Mouse (Mus musculus) lung, adult 2 months (tissue): ENCODE measurements around the gene Sh3bp5l. TPM values are rescaled to one million over a fixed set of nuclear protein-coding genes. Genes with fewer than 3 reads are reported as not detected.
"Not testable (repeated sequence)": the region's sequence is repeated elsewhere in the genome, so short reads cannot be mapped to it uniquely, and the experiment has no call there.

ENCODE experiments used
- DNase-seq: peaks from one replicate; pipeline ENCODE4 v3.0.0; 2022
- H3K4me1 ChIP-seq: fragments of 200-500 bp; 2 replicates; pipeline ENCODE4 v1.6.1; 2011; ENCODE audit warnings: low read length; ENCODE audit not compliant: control insufficient read depth, insufficient read depth
- H3K4me3 ChIP-seq: fragments of 200-500 bp; replicated peaks from 2 replicates; pipeline ENCODE3; 2011; ENCODE audit warnings: low read depth, mild to moderate bottlenecking, control low read depth, low read length; ENCODE audit errors: extremely low read depth
- CTCF ChIP-seq: fragments of 200-500 bp; IDR thresholded peaks from 2 replicates; pipeline ENCODE4 v1.5.1; 2011; ENCODE audit warnings: mild to moderate bottlenecking, low read length, control low read depth; ENCODE audit not compliant: insufficient read depth
- POLR2A ChIP-seq: fragments of 200-500 bp; IDR thresholded peaks from 2 replicates; pipeline ENCODE4 v1.6.1; 2011; ENCODE audit warnings: low read depth, mild to moderate bottlenecking, control low read depth, low read length, borderline replicate concordance; ENCODE audit errors: extremely low read depth
- WGBS: fragments of 180-500 bp; shearing (Covaris S2); methylation state at CpG from one replicate; pipeline ENCODE4 v1.1.7; 2018; 5-methylcytosine and 5-hydroxymethylcytosine counted together
- polyA plus RNA-seq: library from polyadenylated mRNA; depleted of rRNA; stranded (reverse); fragments of >200 nt; gene quantifications from 2 replicates; pipeline ENCODE4 v1.2.3, GENCODE M21; 2012

Gene Sh3bp5l
- polyA plus RNA-seq, 1 experiment = 36.5 TPM

- no peaks in the 10 kb centered on the region for H3K4me1 ChIP-seq
- WGBS = 82% methylated on average over 4 of the region's 4 CpGs
- no peak overlapping the region for H3K4me3 ChIP-seq
- DNase-seq = no peak
- TF ChIP-seq CTCF = no peak
- no peak for TF ChIP-seq POLR2A
Observed at GRCm38 (mm10) chr11:58346745-58347144, 16.2 kb downstream of the Sh3bp5l start.

GRCm38 (mm10) chr11:58350628-58351027 lies 20.1 kb downstream of the Sh3bp5l start:
- no peak for DNase-seq
- no peak for TF ChIP-seq POLR2A
- no peak for TF ChIP-seq CTCF
- Histone ChIP-seq H3K4me3 (no peak overlapping the region), H3K4me1 (no peaks in the 10 kb centered on the region)
- 78% methylated on average over 4 of the region's 4 CpGs for WGBS

- Histone ChIP-seq H3K4me3 (no peak overlapping the region), H3K4me1 (no peaks in the 10 kb centered on the region)
- no peak for DNase-seq
- 72% methylated on average over 5 of the region's 5 CpGs for WGBS
- TF ChIP-seq CTCF (no peak), POLR2A (no peak)
Observed at GRCm38 (mm10) chr11:58351179-58351578, 20.7 kb downstream of the Sh3bp5l start.

- 20% methylated on average over 7 of the region's 7 CpGs for WGBS
- no peak for DNase-seq
- no peak overlapping the region for H3K4me3 ChIP-seq
- TF ChIP-seq CTCF (no peak), POLR2A (no peak)
- no peaks in the 10 kb centered on the region for H3K4me1 ChIP-seq
Observed at GRCm38 (mm10) chr11:58352681-58353548, 22.4 kb downstream of the Sh3bp5l start.

GRCm38 (mm10) chr11:58353709-58354108 lies 23.2 kb downstream of the Sh3bp5l start:
- H3K4me3 ChIP-seq = no peak overlapping the region
- H3K4me1 ChIP-seq = no peaks in the 10 kb centered on the region
- TF ChIP-seq CTCF (no peak), POLR2A (no peak)
- 52% methylated on average over 3 of the region's 3 CpGs for WGBS
- DNase-seq = no peak

- DNase-seq = no peak
- no peak overlapping the region for H3K4me3 ChIP-seq
- 39% methylated on average over 10 of the region's 10 CpGs for WGBS
- H3K4me1 ChIP-seq = no peaks in the 10 kb centered on the region
- TF ChIP-seq POLR2A = no peak
- TF ChIP-seq CTCF = no peak
Observed at GRCm38 (mm10) chr11:58354476-58354875, 24.0 kb downstream of the Sh3bp5l start.

- no peak for DNase-seq
- WGBS = 59% methylated on average over 3 of the region's 3 CpGs
Observed at GRCm38 (mm10) chr11:58354927-58355326, 24.4 kb downstream of the Sh3bp5l start.

GRCm38 (mm10) chr11:58357042-58357441 lies 26.5 kb downstream of the Sh3bp5l start:
- Histone ChIP-seq H3K4me3 (no peak overlapping the region), H3K4me1 (no peaks in the 10 kb centered on the region)
- WGBS = 84% methylated on average over 3 of the region's 3 CpGs
- TF ChIP-seq CTCF = no peak
- no peak for TF ChIP-seq POLR2A
- no peak for DNase-seq

More at GRCm38 (mm10) chr11:58354927-58355326, 24.4 kb downstream of the Sh3bp5l start:
- TF ChIP-seq CTCF (no peak), POLR2A (no peak)
- H3K4me1 ChIP-seq = no peaks in the 10 kb centered on the region
- no peak overlapping the region for H3K4me3 ChIP-seq

GRCm38 (mm10) chr11:58357844-58358534 lies 27.5 kb downstream of the Sh3bp5l start:
- no peak for DNase-seq
- 78% methylated on average over 6 of the region's 6 CpGs for WGBS
- TF ChIP-seq POLR2A = no peak
- no peak for TF ChIP-seq CTCF
- no peaks in the 10 kb centered on the region for H3K4me1 ChIP-seq
- no peak overlapping the region for H3K4me3 ChIP-seq

GRCm38 (mm10) chr11:58362562-58362961 lies 32.0 kb downstream of the Sh3bp5l start:
- not testable (repeated sequence) for DNase-seq, H3K4me1 ChIP-seq, H3K4me3 ChIP-seq
- no CpG with 5 or more reads among the region's 6 CpGs for WGBS
